Mouse (Mus musculus): ENCODE data around the gene Tubb2a.
A peak's percentile ranks its signal among the peaks of the same experiment; 100 is the strongest.
"Not testable (repeated sequence)": the region's sequence is repeated elsewhere in the genome, so short reads cannot be mapped to it uniquely, and the experiment has no call there.

The Tubb2a gene

DNA sequence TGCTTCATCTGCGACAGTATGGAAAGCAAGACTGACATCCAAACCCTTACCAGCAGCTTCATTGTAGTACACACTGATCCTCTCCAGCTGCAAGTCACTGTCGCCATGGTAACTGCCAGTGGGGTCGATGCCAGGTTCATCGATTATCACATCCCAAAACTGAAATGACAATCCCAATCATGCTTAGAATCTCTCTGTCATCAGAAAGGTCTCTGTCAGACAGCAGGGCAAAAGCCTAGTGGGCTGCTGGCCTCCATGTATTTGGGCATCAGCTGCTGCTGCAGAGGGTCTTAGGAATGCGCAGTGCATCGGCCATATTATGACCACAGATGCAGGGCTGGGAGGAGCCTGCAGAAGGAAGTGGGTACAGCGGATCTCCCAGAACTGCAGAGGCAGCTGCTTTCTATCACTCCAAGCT lies 11.1 kb upstream of the Tubb2a start:
- no peak for DNase-seq

DNA sequence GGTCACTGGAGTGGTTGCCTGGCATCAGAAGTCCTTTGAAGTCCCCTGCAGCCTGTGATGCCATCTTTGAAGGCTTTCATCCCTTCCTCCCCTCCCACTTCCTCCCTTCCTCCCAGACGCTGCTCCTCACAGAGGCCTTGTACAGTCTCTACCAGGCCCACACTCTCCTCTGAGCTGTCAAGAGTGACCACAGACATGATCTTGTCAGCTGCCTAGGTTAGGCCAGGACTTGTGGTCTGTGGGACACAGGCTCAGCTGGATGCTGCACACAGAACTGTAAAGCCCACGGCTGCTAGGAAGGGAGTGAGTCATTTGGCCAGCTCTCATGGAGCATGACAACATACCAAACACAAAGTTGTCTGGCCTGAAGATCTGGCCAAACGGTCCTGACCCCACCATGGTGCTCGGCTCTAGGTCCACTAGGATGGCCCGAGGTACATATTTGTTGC lies 10.4 kb upstream of the Tubb2a start:
- DNase-seq: not testable (repeated sequence)

DNA sequence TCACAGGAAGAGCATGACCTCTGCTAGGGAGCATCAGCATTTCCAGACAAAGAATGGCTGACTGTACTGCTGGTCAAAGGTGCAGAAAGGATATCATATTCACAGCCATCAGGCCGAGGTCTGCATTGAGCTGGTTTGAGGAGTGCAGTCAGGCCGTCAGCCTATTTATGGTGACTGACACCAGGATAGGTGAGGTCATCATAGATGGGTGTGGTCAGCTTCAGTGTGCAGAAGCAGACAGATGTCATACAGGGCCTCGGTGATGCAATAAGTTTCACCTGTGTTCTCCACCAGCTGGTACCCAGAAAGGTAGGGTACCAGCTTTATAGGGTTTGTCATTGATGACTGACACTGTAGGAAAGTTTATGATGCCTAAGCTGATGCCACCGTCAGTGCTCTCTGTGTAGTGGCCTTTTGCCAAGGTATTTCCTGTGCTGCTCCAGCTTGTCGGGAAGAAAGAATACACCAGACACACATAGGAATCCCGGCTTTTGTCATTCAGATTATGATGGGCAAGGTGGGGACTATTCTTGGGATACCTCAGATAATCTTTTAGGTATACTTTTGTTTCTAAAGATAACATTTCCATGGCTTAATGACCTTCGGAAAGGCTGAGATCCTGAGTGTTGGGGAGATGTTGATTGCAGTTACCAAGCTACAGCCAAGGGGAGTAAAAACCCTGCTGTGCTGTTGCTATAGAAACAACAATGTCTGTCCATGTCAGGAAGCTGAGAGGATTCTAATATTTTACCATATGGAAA lies 9.4 kb upstream of the Tubb2a start:
- no peak for DNase-seq

DNA sequence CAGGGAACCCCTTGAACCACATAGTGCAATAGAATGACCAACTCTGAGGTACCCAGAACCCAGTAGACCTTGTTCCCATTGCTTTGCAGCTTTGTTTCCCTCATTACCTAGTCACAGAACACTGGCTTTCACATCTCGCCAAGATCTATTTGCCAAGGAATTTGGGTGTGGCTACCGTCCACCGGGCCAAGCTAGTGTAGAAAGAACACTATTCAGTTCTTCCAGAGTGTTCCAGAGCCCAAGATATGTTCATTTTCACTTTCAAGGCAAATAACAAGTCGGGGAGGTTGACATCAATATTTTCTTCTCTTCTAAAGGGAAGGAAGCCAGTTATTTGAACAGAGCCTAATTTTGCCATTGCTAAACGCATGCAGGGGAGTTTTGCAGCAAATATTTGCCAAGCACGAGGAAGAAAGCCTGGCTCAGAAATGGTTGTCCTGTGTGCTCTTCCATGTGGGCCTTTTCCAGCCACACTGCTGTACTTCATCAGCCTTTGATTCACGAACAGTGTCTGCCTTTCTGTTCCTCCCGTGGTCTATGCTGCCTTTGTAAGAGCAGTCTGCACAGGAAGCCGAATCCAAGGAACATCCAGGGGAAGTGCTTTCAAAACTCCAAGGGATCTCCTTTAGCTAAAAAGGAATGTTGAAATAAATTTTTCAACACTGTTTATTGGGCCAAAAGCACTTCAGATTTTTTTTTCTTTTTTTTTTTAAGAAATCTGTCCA lies 6.4 kb upstream of the Tubb2a start:
- peak; percentile 50 to 72 for DNase-seq

DNA sequence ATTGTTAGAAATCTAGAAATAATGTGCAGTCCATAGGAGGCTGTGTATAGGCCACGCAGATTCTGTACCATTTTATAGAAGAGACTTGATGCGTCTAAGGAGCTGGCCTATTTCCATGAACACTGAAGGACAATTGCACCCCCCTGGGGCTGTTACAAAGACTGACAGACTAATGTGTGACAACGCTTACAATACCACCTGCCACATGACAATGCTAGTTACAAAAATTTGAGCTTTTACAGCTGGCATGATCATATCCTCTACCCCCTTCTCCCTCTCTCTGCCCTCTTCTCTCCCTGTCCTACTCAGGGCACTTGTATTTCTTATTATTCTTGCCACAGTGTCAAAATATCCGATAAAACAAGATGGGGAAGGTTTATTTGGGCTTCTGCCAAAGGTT lies 4.1 kb upstream of the Tubb2a start:
- DNase-seq: no peak

DNA sequence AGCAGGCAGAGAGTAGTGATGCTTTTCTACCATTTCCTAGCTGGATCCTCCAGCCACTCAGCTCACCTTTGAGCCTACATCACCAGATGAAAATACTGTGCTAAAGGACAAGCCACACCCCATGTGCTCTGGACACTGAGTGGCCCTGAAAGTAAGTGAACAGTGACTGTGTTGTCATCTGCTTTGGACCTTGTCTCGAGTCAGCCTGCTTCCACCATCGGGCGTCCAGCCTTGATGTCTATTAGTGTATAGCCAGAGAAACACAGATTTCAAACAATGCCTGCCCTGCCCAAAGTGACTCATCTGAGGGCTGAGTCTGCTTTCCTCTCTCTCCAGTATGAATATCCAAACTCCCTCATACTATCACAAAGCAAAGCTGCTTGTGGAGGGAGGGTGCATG lies 2.0 kb upstream of the Tubb2a start:
- no peak for DNase-seq

DNA sequence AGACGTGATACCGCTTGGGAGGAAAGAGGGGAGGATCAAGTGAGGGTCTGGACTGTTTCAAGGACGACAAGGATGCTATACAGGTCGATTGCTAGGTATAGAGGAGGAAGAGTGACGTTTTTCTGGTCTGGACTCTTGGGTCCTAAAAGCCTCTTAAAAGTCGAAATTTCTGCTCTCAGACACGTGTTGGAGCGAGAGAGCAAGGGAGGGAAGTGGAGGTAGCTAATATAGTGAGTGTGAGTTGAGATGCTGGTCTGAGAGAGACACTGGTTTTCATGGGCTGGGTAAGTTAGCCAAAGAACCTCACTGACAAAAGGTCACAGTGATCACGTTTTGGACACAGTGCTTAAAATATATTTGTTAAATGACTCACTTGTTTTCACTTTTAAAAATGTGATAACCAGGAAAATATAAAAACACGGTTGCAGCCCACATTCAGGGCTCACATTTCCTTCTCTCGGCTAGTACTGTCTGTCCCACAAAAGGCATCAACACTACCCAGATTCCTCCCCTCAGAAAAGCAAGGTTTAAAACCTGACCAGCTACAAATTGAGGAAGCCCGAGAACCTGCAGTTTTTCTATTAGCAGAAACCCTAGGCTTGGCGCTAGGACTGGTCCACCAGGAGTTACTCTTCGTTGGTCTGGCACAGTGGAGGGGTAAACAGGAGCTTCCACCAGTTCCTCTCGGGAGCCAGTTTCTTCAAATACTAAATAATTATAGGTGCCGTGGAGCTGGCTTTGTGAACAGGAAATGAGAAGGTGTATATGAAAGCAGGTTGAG lies 883 bp upstream of the Tubb2a start:
- no peak for DNase-seq

DNA sequence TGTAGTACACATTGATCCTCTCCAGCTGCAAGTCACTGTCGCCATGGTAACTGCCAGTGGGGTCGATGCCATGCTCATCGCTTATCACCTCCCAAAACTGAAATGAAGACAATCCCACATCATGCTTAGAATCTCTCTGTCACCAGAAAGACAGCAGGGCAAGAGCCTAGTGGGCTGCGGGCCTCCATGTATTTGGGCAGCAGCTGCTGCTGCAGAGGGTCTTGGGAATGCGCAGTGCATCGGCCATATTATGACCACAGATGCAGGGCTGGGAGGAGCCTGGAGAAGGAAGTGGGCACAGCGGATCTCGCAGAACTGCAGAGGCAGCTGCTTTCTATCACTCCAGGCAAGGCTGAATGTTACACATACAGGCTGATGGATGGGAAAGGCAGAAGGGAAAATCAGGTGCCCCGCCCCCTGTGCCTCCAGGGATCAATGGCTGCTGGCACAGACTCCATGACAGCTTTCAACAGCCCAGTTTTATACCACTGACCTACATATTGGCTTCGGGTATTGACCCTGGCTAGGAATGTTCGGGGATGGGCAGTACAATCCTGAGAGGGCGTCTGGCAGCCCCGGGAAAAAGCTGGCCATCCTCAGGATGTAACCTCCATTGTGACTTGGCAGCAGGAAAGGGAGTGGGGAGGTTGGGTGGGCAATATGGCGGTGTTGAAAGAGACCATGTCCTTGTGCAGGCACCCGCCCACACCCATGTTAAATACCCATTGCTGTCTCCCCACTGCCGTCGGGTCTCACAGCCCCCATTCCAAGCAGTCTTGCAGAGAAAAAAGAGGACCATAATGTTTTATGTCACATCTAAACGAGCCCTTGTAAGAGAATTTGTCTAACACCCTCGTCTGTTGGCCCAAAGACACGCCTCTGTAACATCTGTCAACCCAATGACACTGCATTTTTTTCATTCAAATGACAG lies 981 bp downstream of the Tubb2a start:
- DNase-seq: peak; percentile 42 to 52

DNA sequence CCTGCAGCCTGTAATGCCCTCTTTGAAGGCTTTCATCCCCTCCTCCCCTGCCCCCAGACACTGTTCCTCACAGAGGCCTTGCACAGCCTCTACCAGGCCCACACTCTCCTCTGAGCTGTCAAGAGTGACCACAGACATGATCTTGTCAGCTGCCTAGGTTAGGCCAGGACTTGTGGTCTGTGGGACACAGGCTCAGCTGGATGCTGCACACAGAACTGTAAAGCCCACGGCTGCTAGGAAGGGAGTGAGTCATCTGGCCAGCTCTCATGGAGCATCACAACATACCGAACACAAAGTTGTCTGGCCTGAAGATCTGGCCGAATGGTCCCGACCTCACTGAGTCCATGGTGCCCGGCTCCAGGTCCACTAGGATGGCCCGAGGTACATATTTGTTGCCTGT lies 1.9 kb downstream of the Tubb2a start:
- not testable (repeated sequence) for DNase-seq

DNA sequence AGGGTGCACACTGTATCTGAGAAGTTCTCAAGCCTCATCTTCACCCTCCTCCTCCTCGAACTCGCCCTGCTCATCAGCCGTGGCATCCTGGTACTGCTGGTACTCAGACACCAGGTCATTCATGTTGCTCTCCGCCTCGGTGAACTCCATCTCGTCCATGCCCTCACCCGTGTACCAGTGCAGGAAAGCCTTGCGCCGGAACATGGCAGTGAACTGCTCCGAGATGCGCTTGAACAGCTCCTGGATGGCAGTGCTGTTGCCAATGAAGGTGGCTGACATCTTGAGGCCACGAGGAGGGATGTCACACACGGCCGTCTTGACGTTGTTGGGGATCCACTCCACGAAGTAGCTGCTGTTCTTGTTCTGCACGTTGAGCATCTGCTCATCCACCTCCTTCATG lies 3.4 kb downstream of the Tubb2a start:
- DNase-seq: not testable (repeated sequence)

DNA sequence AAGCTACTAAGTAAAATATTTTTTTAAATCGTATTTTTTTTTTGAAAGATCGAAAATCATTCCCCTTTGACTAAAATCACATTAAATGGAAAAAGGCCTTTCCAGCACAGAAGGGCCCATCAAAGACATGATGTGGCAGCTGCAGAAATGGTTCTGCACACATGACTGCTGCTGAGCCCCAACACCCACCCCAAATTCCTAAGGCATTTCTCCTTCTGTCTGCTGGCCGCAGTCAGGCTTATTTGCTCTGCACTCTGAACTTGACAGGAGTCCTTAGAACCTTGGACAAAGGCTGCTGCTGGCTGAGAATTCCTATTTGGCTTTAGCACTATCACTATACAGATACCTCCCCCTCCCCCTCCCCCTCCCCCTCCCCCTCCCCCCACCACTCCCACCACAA lies 5.0 kb downstream of the Tubb2a start:
- DNase-seq: no peak

DNA sequence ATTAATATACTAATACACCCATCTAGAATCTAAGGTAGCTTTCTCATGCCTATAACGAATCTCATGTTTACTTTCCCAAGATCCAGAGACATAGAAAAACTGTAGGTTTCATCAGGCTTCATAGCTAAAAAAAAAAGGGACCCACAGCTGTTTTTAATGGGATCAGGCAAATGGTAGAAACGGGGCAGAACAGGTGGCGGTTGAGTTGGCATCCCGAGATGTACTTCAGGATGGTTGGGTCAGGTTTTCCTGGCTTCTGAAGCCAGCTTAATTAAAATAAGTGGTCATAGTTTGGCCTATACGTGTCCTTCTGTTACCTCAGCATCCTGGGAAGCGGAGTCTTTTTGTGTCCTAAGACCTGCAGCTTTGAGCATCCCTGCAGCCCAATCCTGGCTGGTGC lies 6.0 kb downstream of the Tubb2a start:
- DNase-seq: peak in 1 of 2 experiments; percentile 28

DNA sequence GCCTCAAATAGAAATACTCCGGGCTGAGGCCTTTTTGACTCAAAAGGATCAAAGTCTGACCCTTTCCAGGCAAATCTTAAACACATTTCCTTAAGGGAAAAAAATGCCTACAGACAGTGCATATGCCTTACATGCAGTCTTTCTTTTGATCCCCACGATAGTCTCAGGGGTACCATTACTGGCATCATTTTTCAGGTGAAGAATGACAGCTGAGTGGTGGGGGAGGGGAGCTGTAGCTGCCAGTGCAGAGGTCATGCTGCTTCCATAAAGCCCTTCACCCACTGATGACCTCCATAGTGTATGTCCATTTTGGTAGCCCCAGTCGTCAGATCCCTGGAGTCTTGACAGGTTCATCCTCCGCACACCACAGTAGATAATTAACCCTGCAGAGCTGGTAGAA lies 7.5 kb downstream of the Tubb2a start:
- peak in 1 of 2 experiments; percentile 46 for DNase-seq

DNA sequence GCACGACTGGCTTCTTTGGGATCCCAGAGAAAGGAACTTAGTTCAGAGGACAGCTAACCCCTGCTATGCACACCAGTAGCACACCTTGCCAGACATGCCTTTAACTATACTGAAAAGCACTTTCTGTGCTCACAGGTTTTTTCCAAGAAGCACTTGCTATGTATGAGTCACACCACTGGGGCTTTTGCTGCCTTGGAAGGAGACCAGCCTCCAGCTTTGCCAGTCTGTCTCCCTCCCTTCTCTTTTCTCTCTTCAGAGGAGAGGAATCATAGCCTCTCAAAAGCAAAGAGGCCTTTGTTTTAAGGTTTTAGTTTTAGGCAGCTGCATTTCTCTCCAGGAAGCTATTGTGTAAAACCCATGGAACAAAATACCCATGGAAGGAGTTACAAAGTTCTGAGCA lies 11.5 kb downstream of the Tubb2a start:
- peak in 1 of 2 experiments; percentile 44 for DNase-seq

DNA sequence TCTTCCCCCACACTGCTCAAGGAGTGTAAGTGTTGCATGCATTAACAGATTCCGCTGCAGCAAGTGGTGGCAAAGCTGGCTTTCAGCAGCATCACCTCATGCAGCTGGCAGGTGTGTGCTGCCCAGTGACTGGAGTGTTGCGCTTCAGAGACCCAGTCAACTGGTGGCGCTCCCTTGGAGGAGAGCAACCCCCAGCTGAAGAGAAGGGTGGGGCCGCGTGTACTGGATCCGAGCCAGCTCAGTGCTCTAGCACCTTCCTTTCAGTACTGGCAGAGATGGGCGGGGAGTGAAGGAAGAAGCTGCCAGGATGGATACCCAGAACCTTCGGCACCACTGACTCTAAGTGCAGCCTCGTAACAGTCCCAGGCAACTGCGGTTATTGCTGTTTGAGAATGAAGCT lies 15.3 kb downstream of the Tubb2a start:
- DNase-seq: peak in 1 of 2 experiments; percentile 39

DNA sequence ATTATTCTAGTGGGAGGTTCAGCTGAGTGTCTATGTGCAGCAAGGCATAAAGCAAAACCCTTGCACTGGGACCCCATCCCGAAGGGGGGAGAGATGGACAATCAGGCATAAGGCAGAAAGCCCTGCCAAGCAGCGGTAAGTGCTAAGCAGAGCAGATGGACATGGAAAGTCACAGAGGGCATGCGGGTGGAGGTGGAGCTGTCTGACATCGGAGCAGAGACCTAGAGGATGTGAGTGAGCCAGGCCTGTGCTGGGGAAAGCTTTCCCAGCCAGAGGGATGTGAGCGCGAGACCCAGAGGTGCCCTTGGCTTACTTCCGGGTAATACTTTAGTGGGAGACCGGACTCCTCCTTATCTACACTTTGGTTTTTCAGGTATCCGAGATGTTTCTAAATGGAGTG lies 17.7 kb downstream of the Tubb2a start:
- DNase-seq: peak in 1 of 2 experiments; percentile 50

DNA sequence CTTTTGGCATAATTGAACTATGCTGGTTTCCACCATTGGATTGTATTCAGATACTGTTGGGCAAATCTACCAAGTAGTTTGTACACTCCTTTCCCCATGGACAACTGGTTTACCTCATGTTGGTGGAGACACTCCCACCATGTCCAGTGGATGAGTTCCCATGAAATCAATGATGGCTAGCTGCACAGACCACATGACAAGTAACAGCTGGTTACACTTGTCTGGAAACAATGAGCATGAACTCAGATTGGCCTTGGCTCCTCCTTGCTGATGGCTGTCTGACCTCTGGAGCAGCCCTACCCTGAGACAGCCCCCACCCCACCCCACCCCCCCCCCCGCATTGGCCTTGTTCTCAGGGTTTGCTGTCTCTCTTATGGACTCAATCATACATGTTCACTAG lies 20.6 kb downstream of the Tubb2a start:
- peak in 1 of 2 experiments; percentile 19 for DNase-seq

DNA sequence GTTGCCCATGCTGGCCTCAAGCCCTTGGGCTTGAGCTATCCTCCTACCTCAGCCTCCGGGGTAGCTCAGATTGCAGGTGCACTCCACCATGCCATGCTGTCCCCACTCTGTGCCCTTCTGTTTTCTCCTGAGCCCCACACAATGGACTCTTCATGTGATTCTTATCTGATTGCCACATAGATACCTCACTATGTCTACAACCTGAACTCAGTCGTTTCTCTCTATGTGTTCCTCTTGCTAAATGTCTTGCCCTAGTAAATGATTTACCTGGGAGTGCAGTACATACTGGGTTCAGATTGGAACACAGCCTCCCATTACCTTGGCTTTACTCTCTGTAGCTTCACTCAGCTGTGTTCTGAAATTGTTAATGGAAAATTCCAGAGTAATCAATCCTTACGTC lies 22.8 kb downstream of the Tubb2a start:
- DNase-seq: peak in 1 of 2 experiments; percentile 33

DNA sequence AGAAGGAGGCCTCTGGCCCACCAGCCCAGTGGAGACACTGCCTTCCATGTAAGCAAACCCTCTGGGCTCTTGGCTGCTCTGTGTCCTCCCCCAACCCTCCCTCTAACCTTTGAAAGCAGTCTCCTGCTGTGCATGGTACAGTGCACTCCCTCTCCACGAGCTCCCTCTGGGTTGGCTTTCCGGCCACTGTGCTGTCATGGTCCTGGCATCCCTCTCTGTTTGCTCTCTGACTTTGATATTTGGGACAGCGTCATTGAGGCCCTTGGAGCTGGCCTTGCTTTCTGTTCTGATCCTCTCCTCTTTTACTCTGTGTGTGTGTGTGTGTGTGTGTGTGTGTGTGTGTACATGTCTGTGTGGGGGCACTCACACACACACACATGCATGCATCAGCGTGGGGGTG lies 23.4 kb downstream of the Tubb2a start:
- peak in 1 of 2 experiments; percentile 59 for DNase-seq

DNA sequence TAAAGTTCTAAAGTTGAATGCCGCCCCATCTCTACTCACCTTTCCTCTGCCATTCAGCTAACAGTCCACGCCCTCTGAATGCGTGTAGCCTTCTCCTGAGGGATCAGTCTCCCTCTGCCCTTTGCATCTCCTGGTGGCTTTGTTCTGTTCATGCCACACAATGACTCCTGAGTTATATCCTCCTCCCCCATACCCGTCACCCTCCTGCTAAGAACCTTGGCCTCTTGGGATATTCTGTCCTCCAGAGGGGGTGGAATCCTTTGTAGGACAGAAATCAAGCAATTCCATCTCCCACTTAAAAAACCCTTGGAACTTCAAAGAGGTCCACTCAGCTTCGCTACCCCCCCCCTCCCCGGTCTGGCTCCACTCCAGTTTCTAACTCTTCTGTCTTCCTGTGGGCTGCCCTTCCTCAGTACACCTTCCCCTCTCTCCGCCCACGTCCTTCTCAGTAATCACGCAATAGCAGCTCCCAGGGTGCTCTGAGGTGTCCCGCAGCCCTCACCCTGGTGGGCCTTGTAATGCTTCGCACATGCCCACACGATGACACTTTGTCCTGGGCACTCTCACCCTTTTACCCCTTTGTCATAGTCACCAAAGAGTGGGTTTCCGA lies 24.0 kb downstream of the Tubb2a start:
- DNase-seq: no peak

DNA sequence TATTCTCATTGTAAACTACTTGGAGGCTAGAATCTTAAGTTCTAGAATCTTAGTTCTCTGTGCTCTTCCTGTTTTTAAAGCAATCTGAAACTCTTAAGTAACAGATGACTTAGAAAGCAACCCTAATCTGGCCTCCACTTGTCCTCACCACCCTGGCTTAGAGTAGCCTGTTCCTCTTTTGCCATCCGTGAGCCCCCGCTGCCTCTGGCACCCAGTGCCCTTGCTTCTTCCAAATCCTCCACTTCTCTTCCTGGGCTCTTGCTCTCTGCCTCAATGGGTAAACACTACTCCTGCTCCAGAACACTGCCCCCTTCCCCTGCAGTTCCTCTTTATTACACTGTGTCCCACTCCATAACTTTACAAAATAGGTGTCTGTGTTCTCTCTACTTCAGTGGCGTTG lies 26.1 kb downstream of the Tubb2a start:
- DNase-seq: peak in 1 of 2 experiments; percentile 26

DNA sequence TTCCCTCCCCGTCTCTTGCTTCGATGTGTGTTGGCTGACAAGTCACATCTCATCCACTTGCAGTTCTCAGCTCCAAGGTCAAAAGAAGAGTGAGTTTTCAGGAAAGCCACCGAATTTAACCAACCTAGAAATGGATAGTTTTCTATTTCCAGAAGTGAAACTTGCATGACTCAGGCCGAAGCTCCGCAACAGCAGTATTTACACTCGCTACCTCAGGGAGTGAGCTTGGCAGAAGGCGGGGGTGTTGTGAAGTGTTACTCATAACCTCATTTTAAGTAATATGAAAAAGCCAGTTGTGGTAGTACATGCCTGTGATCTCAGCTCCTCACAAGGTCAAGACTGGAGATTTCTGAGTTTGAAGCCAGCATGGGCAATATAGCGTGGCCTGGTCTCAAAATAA lies 27.3 kb downstream of the Tubb2a start:
- DNase-seq: peak in 1 of 2 experiments; percentile 26

Measured in kidney, postnatal 25 days (tissue).